In the genomic region with DNA sequence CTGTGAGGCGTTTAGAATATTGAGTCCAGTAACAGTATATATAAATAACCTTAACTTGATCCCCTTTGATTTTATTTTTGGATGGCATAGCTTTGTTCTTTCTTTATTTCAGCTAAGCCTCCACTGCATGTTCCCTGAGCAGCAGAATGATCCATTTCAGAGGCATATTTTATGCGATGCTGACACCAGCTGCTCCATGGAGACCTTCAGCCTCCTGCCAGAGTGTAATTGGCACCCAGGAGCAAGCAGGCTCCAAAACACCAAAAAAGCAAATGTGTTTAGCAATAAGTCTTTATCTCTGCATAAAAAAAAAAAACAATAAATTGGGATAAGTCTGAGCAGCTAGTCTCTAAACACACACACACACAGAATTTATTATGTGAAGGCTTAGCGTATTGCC, we compare ENCODE assay signal across 15 mouse cellular contexts.
"Had no signal": no experiment of that assay in that cellular context is flagged by ENCODE, and none has a peak within 500 bp of the region (broad histone marks: within the 10 kb centered on the region; RNA-seq: fewer than 3 reads in every experiment).

No protein-coding gene starts in this region.

- H3K27me3 ChIP-seq: liver, embryonic 15.5 days; midbrain, embryonic 15.5 days; stomach, embryonic 15.5 days had no signal

- DNase-seq: kidney, adult 11 months; kidney, adult 9 months; kidney, postnatal 14 days; lung, adult 2 months; lung, postnatal 36 days; right cerebral cortex, postnatal 14 days had no signal

- H3K4me2 ChIP-seq: liver, embryonic 11.5 days; liver, embryonic 15.5 days; midbrain, embryonic 11.5 days; midbrain, embryonic 15.5 days; stomach, embryonic 15.5 days had no signal

- H3K9me3 ChIP-seq: limb, embryonic 10.5 days; liver, embryonic 15.5 days; midbrain, embryonic 15.5 days; stomach, embryonic 15.5 days had no signal

- H3K4me3 ChIP-seq: left cerebral cortex, adult 2 months; limb, embryonic 10.5 days; liver, embryonic 15.5 days; midbrain, embryonic 15.5 days; stomach, embryonic 15.5 days had no signal

- H3K4me1 ChIP-seq: liver, embryonic 15.5 days; stomach, embryonic 15.5 days had no signal

- H3K36me3 ChIP-seq: limb, embryonic 10.5 days; liver, embryonic 15.5 days; midbrain, embryonic 15.5 days; stomach, embryonic 15.5 days had no signal

- H3K9ac ChIP-seq: liver, embryonic 15.5 days; midbrain, embryonic 15.5 days; stomach, embryonic 15.5 days had no signal

- H3K27ac ChIP-seq: left cerebral cortex, adult 2 months; limb, embryonic 10.5 days; liver, embryonic 15.5 days; midbrain, embryonic 15.5 days; stomach, embryonic 15.5 days had no signal

- ATAC-seq: inflammation-experienced regulatory T-cells, adult 6 months; lung, postnatal 0 days; midbrain, embryonic 15.5 days had no signal
